Mouse (Mus musculus) hindbrain, embryonic 16.5 days (tissue): ENCODE data around the gene Dcaf8. TPM values are rescaled to one million over a fixed set of nuclear protein-coding genes. Genes with fewer than 3 reads are reported as not detected.

Experiments used
- ATAC-seq: fragments of 200-750 bp; cut with Nextera tagmentation; 2 replicates; pipeline ENCODE4 v1.8.0; 2017; ENCODE audit warnings: moderate TSS enrichment, moderate library complexity
- H3K27ac ChIP-seq: fragments of 300-500 bp; sonication (generic); 2 replicates; pipeline ENCODE4 v1.5.1; 2014; ENCODE audit warnings: low read depth, mild to moderate bottlenecking, control low read depth, low read length, moderate library complexity
- H3K27me3 ChIP-seq: fragments of 300-500 bp; sonication (generic); replicated peaks from 2 replicates; pipeline ENCODE4 v1.6.1; 2014; ENCODE audit warnings: low read length; ENCODE audit not compliant: control insufficient read depth, insufficient read depth
- H3K36me3 ChIP-seq: fragments of 300-500 bp; sonication (generic); 2 replicates; pipeline ENCODE4 v1.6.1; 2014; ENCODE audit warnings: mild to moderate bottlenecking, low read length, moderate library complexity, mixed read lengths; ENCODE audit not compliant: control insufficient read depth, insufficient read depth
- H3K4me1 ChIP-seq: fragments of 300-500 bp; sonication (generic); 2 replicates; pipeline ENCODE4 v1.6.1; 2014; ENCODE audit warnings: low read depth, low read length; ENCODE audit not compliant: control insufficient read depth, insufficient read depth
- H3K4me2 ChIP-seq: fragments of 300-500 bp; sonication (generic); 2 replicates; pipeline ENCODE4 v1.6.1; 2014; ENCODE audit warnings: mild to moderate bottlenecking, low read length, control low read depth, moderate library complexity
- H3K4me3 ChIP-seq: fragments of 300-500 bp; sonication (generic); 2 replicates; pipeline ENCODE4 v1.5.1; 2014; ENCODE audit warnings: mild to moderate bottlenecking, low read length, control low read depth, moderate library complexity
- H3K9ac ChIP-seq: fragments of 300-500 bp; sonication (generic); 2 replicates; pipeline ENCODE4 v1.6.1; 2014; ENCODE audit warnings: low read depth, mild to moderate bottlenecking, control low read depth, low read length, moderate library complexity
- H3K9me3 ChIP-seq: fragments of 300-500 bp; sonication (generic); 2 replicates; pipeline ENCODE4 v1.6.1; 2014; ENCODE audit warnings: mild to moderate bottlenecking, low read length, moderate library complexity; ENCODE audit not compliant: control insufficient read depth
- WGBS: fragments of 180-500 bp; shearing (Covaris S2); extraction: QIAGEN DNeasy Blood & Tissue Kit; methylation state at CpG from one replicate; pipeline ENCODE4 v1.1.7; 2014; 5-methylcytosine and 5-hydroxymethylcytosine counted together
- polyA plus RNA-seq: library from polyadenylated mRNA; unstranded; fragments of >200 nt; fragmentation: Nextera tagmentation; extraction: Ambion mirVana; gene quantifications from 2 replicates; pipeline ENCODE4 v1.2.1, GENCODE M21; 2015

Gene Dcaf8
- polyA plus RNA-seq = 86.6 and 91.6 TPM in 2 replicates

GRCm38 (mm10) chr1:172147835-172148278, at the start of gene Dcaf8:
TSS of gene Dcaf8 (plus strand) at chr1:172148084.
- H3K27ac ChIP-seq = peak within 1 kb of the TSS; percentile 93
- peak within 1 kb of the TSS; percentile 86 for H3K4me2 ChIP-seq
- under 1% methylated on average over 42 of the region's 42 CpGs for WGBS
- peak; percentile 99 for ATAC-seq
- H3K9ac ChIP-seq = peak within 1 kb of the TSS; percentile 96
- no peaks in the 10 kb centered on the region for H3K27me3 ChIP-seq
- peaks cover 10% of the 10 kb centered on the region for H3K4me1 ChIP-seq
- no peaks in the 10 kb centered on the region for H3K9me3 ChIP-seq
- peaks cover 2% of the 10 kb centered on the region; the same call in 1 of the 2 replicates for H3K36me3 ChIP-seq
- peak within 1 kb of the TSS; percentile 94 for H3K4me3 ChIP-seq

GRCm38 (mm10) chr1:172099325-172100033, 48.4 kb upstream of the Dcaf8 start:
- Histone ChIP-seq H3K4me2 (no peak overlapping the region), H3K36me3 (peaks cover 42% of the 10 kb centered on the region), H3K4me1 (no peaks in the 10 kb centered on the region), H3K4me3 (no peak overlapping the region), H3K27ac (no peak overlapping the region), H3K27me3 (no peaks in the 10 kb centered on the region), H3K9ac (no peak overlapping the region), H3K9me3 (no peaks in the 10 kb centered on the region)
- 65% methylated on average over 6 of the region's 6 CpGs for WGBS
- ATAC-seq = no peak

- Histone ChIP-seq H3K36me3 (peaks cover 49% of the 10 kb centered on the region), H3K27me3 (no peaks in the 10 kb centered on the region), H3K9me3 (no peaks in the 10 kb centered on the region), H3K4me2 (no peak overlapping the region), H3K4me3 (no peak overlapping the region), H3K9ac (no peak overlapping the region), H3K27ac (no peak overlapping the region), H3K4me1 (no peaks in the 10 kb centered on the region)
- ATAC-seq = no peak
- 88% methylated on average over 4 of the region's 4 CpGs for WGBS
Observed at GRCm38 (mm10) chr1:172103619-172104018, 44.3 kb upstream of the Dcaf8 start.

GRCm38 (mm10) chr1:172105101-172105500, 42.8 kb upstream of the Dcaf8 start:
- Histone ChIP-seq H3K4me1 (no peaks in the 10 kb centered on the region), H3K9me3 (no peaks in the 10 kb centered on the region), H3K4me2 (no peak overlapping the region), H3K36me3 (peaks cover 51% of the 10 kb centered on the region), H3K9ac (no peak overlapping the region), H3K27ac (no peak overlapping the region), H3K4me3 (no peak overlapping the region), H3K27me3 (no peaks in the 10 kb centered on the region)
- WGBS = 73% methylated on average over 11 of the region's 11 CpGs
- no peak for ATAC-seq

- 56% methylated on average over 10 of the region's 10 CpGs for WGBS
- Histone ChIP-seq H3K9me3 (no peaks in the 10 kb centered on the region), H3K4me1 (no peaks in the 10 kb centered on the region), H3K36me3 (peaks cover 52% of the 10 kb centered on the region), H3K9ac (no peak overlapping the region), H3K4me3 (no peak overlapping the region), H3K27me3 (no peaks in the 10 kb centered on the region), H3K4me2 (no peak overlapping the region), H3K27ac (no peak overlapping the region)
- ATAC-seq = peak; percentile 93
Observed at GRCm38 (mm10) chr1:172107777-172108477, 40.0 kb upstream of the Dcaf8 start.

GRCm38 (mm10) chr1:172116948-172117347, 30.9 kb upstream of the Dcaf8 start:
- Histone ChIP-seq H3K9me3 (no peaks in the 10 kb centered on the region), H3K4me1 (no peaks in the 10 kb centered on the region), H3K27me3 (no peaks in the 10 kb centered on the region), H3K4me3 (no peak overlapping the region), H3K4me2 (no peak overlapping the region), H3K9ac (no peak overlapping the region), H3K36me3 (peaks cover 84% of the 10 kb centered on the region), H3K27ac (no peak overlapping the region)
- no peak for ATAC-seq
- WGBS = 95% methylated on average over 5 of the region's 5 CpGs

- no peak for ATAC-seq
- WGBS = 82% methylated on average over 6 of the region's 6 CpGs
Observed at GRCm38 (mm10) chr1:172119100-172119499, 28.8 kb upstream of the Dcaf8 start.

GRCm38 (mm10) chr1:172119720-172120119, 28.2 kb upstream of the Dcaf8 start:
- H3K4me2 ChIP-seq = no peak overlapping the region
- no peaks in the 10 kb centered on the region for H3K27me3 ChIP-seq
- H3K36me3 ChIP-seq = peaks cover 66% of the 10 kb centered on the region
- 0 out of 2 replicates have a peak, but pooled peaks have one; percentile 47 for ATAC-seq
- WGBS = 46% methylated on average over 3 of the region's 3 CpGs
- no peak overlapping the region for H3K27ac ChIP-seq
- no peak overlapping the region for H3K4me3 ChIP-seq
- H3K4me1 ChIP-seq = no peaks in the 10 kb centered on the region
- no peaks in the 10 kb centered on the region for H3K9me3 ChIP-seq
- H3K9ac ChIP-seq = no peak overlapping the region

More at GRCm38 (mm10) chr1:172119100-172119499, 28.8 kb upstream of the Dcaf8 start:
- peaks cover 72% of the 10 kb centered on the region for H3K36me3 ChIP-seq
- no peak overlapping the region for H3K4me2 ChIP-seq
- H3K4me3 ChIP-seq = no peak overlapping the region
- H3K27me3 ChIP-seq = no peaks in the 10 kb centered on the region
- H3K9me3 ChIP-seq = no peaks in the 10 kb centered on the region
- H3K27ac ChIP-seq = no peak overlapping the region
- no peaks in the 10 kb centered on the region for H3K4me1 ChIP-seq
- H3K9ac ChIP-seq = no peak overlapping the region

- no peak overlapping the region for H3K4me2 ChIP-seq
- WGBS = 80% methylated on average over 2 of the region's 2 CpGs
- H3K27me3 ChIP-seq = no peaks in the 10 kb centered on the region
- no peaks in the 10 kb centered on the region for H3K9me3 ChIP-seq
- no peak overlapping the region for H3K9ac ChIP-seq
- H3K36me3 ChIP-seq = peaks cover 40% of the 10 kb centered on the region
- ATAC-seq = no peak
- no peak overlapping the region for H3K27ac ChIP-seq
- no peak overlapping the region for H3K4me3 ChIP-seq
- H3K4me1 ChIP-seq = peaks cover 5% of the 10 kb centered on the region
Observed at GRCm38 (mm10) chr1:172122671-172123070, 25.2 kb upstream of the Dcaf8 start.
